Mouse (Mus musculus) brain, embryonic 14.5 days (tissue): ENCODE results near the gene Crocc2.

Experiments
- CTCF ChIP-seq: fragments of 200-500 bp; IDR thresholded peaks from 2 replicates; pipeline ENCODE4 v1.5.1; 2012; ENCODE audit warnings: inconsistent platforms, mild to moderate bottlenecking, moderate library complexity, borderline replicate concordance; ENCODE audit not compliant: insufficient read depth, insufficient read length; ENCODE audit errors: extremely low read depth
- POLR2A ChIP-seq: fragments of 200-500 bp; IDR thresholded peaks from 2 replicates; pipeline ENCODE4 v1.6.1; 2012; ENCODE audit warnings: mild to moderate bottlenecking, inconsistent platforms, borderline replicate concordance; ENCODE audit not compliant: poor library complexity, insufficient read depth, insufficient read length, severe bottlenecking; ENCODE audit errors: extremely low read depth

- no peak for TF ChIP-seq CTCF
- TF ChIP-seq POLR2A, result no peak
Measured at GRCm38 (mm10) chr1:93157566-93157965, 11.0 kb upstream of the Crocc2 start.
